Comparison of ENCODE assay signal across 17 mouse cellular contexts in genomic region chr5:35458267-35458666, GRCm38 (mm10).
"Had no signal": no experiment of that assay in that cellular context is flagged by ENCODE, and none has a peak within 500 bp of the region (broad histone marks: within the 10 kb centered on the region; RNA-seq: fewer than 3 reads in every experiment).

No protein-coding gene starts in this region.

- H3K4me2 ChIP-seq: neural tube, embryonic 12.5 days; neural tube, embryonic 13.5 days; neural tube, embryonic 15.5 days; stomach, embryonic 15.5 days had no signal

- DNase-seq: retina, postnatal 1 day; right cerebral cortex, adult 18-20 months; right cerebral cortex, postnatal 14 days; right cerebral cortex, postnatal 25 days; right cerebral cortex, postnatal 4 days; spleen, adult 18-20 months; thymus, adult 18-20 months; thymus, adult 2 months; thymus, postnatal 14 days; thymus, postnatal 25 days; thymus, postnatal 36 days; thymus, postnatal 4 days had no signal

- H3K9ac ChIP-seq: neural tube, embryonic 12.5 days; neural tube, embryonic 13.5 days; neural tube, embryonic 15.5 days; stomach, embryonic 15.5 days had no signal

- H3K27ac ChIP-seq: neural tube, embryonic 12.5 days; neural tube, embryonic 13.5 days; neural tube, embryonic 15.5 days; stomach, embryonic 15.5 days; stomach, postnatal 0 days had no signal

- H3K4me3 ChIP-seq: neural tube, embryonic 12.5 days; neural tube, embryonic 13.5 days; neural tube, embryonic 15.5 days; stomach, embryonic 15.5 days had no signal

- H3K9me3 ChIP-seq: neural tube, embryonic 12.5 days; neural tube, embryonic 13.5 days; neural tube, embryonic 15.5 days; stomach, embryonic 15.5 days had no signal

- H3K36me3 ChIP-seq: neural tube, embryonic 12.5 days; neural tube, embryonic 13.5 days; neural tube, embryonic 15.5 days; stomach, embryonic 15.5 days had no signal

- H3K4me1 ChIP-seq: stomach, embryonic 15.5 days had no signal
